ENCODE assay signal across 34 mouse cellular contexts in the genomic region with DNA sequence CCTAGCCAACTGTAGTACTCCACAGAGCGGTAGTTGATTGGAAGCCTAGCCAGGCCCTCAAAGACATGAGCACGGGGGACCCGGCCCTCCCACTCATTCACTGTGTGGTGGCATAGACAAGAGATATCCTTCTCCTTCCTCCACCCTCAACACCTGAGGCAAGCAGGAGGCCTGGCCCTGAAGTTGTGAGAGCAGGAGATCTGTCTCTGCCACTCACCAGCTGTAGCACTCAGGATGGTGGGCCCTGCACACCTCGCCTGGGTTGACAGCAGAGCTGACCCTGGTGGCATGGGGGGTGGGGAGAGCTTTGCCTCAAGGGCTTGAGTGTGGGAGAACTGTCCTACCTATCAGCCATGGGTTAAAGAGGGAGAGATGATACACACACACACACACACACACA.
"Had no signal": no experiment of that assay in that cellular context is flagged by ENCODE, and none has a peak within 500 bp of the region (broad histone marks: within the 10 kb centered on the region; RNA-seq: fewer than 3 reads in every experiment).

No protein-coding gene starts in this region.

- H3K4me3 ChIP-seq: heart, embryonic 10.5 days; heart, embryonic 12.5 days; heart, embryonic 13.5 days; heart, embryonic 15.5 days; hindbrain, embryonic 10.5 days; hindbrain, embryonic 12.5 days; hindbrain, embryonic 13.5 days; hindbrain, embryonic 15.5 days; intestine, embryonic 15.5 days; kidney, embryonic 15.5 days; layer of hippocampus, adult 2 months had no signal

- H3K27me3 ChIP-seq: heart, embryonic 12.5 days; heart, embryonic 13.5 days; heart, embryonic 15.5 days; hindbrain, embryonic 12.5 days; hindbrain, embryonic 13.5 days; hindbrain, embryonic 15.5 days; intestine, embryonic 15.5 days; kidney, embryonic 15.5 days had no signal

- H3K36me3 ChIP-seq: heart, embryonic 10.5 days; heart, embryonic 12.5 days; heart, embryonic 13.5 days; heart, embryonic 15.5 days; hindbrain, embryonic 10.5 days; hindbrain, embryonic 12.5 days; hindbrain, embryonic 15.5 days; intestine, embryonic 15.5 days; kidney, embryonic 15.5 days had no signal

- ATAC-seq: hindbrain, embryonic 16.5 days; hindbrain, postnatal 0 days; inflammation-experienced regulatory T-cells, adult 6 months; intestine, embryonic 15.5 days; intestine, embryonic 16.5 days; intestine, postnatal 0 days had no signal

- H3K27ac ChIP-seq: heart, embryonic 10.5 days; heart, embryonic 13.5 days; heart, embryonic 15.5 days; hindbrain, embryonic 10.5 days; hindbrain, embryonic 12.5 days; hindbrain, embryonic 13.5 days; hindbrain, embryonic 14.5 days; hindbrain, embryonic 15.5 days; hindbrain, postnatal 0 days; intestine, embryonic 15.5 days; kidney, embryonic 15.5 days; kidney, postnatal 0 days; layer of hippocampus, adult 2 months had no signal

- H3K4me1 ChIP-seq: heart, embryonic 10.5 days; heart, embryonic 12.5 days; heart, embryonic 13.5 days; heart, embryonic 15.5 days; hindbrain, embryonic 10.5 days; hindbrain, embryonic 12.5 days; hindbrain, embryonic 13.5 days; hindbrain, embryonic 15.5 days; intestine, embryonic 15.5 days; kidney, embryonic 15.5 days had no signal

- DNase-seq: heart, postnatal 10 days; heart, postnatal 14 days; heart, postnatal 36 days; heart, postnatal 4 days; kidney, adult 11 months; kidney, adult 18-20 months; kidney, adult 2 months; kidney, adult 8-10 months; kidney, adult 9 months; kidney, postnatal 10 days; kidney, postnatal 14 days; kidney, postnatal 25 days; kidney, postnatal 36 days; kidney, postnatal 4 days; layer of hippocampus, adult 9-11 months; layer of hippocampus, postnatal 36 days had no signal
